Mouse (Mus musculus) retina, postnatal 1 day (tissue): ENCODE data around the gene Trank1.

Source experiments
- DNase-seq: peaks from one replicate; pipeline ENCODE4 v3.0.0-alpha.2; 2012

Gene Trank1

DNA sequence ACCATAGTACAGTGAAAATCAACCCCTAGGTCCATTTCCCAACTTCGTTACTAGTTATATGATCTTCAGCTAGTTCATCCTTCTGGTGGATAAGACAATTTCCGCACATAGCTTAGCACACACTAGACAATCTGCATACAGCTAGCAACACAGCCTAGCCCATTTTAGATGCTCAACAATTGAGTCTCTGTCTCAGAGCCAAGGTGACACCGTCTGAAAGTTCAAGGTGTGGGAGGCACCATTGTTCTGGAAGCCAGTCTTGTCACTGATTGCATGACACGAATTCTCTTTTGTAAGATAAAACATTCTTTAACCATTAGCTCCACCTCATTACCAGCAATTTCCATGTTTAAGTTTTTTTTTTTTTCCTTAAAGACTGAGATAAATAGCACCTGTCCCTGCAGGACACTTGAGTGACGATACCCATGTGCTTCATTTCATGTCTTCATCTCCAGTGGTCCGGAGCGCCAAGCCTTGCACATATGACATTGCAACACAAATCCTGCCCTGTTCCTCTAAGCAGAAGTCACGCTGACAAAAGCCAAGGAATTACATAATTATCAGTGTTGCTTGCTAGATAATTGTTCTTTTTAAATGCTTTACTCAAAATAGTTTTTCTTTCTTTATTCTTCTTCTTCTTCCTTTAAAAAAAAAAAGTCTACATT is 117.3 kb downstream of the Trank1 start:
- DNase-seq, result no peak

DNA sequence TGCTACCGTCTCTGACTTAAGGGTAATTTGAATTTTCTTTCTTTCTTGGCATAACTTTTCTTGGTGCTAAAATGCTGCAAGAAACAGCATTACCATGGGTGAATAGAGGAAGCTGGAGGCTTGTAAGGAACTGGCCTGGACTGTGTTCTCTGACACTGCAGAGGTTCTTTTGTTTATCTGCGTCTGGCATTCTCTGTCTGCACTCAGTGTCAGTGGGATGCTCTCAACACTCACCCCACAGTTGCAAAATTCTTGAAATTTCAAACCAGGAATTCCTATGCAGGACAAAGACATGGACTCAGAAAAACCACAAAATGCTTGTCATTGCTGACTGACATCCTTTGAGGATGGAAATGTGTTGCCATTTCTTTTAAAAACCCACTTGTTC is 117.8 kb downstream of the Trank1 start:
- DNase-seq, result no peak

DNA sequence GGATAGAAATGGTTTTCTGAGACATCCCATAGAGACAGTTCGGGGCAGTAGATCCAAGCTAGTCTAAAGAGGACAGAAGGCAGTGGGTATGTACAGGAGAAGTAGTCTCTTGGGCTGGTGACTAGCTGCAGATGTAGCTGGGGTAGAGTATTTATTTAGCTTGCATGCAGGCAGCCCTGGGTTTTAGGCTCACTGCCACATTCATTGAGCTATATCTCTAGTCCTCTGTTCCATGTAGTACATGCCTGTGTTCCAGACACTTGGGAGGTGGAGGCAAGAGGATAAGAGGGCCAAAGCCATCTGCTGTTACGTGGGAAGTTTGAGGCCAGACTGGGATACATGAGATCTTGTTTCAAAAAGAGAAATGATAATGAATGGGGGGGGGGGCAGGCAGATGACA is 123.9 kb downstream of the Trank1 start:
- no peak for DNase-seq

DNA sequence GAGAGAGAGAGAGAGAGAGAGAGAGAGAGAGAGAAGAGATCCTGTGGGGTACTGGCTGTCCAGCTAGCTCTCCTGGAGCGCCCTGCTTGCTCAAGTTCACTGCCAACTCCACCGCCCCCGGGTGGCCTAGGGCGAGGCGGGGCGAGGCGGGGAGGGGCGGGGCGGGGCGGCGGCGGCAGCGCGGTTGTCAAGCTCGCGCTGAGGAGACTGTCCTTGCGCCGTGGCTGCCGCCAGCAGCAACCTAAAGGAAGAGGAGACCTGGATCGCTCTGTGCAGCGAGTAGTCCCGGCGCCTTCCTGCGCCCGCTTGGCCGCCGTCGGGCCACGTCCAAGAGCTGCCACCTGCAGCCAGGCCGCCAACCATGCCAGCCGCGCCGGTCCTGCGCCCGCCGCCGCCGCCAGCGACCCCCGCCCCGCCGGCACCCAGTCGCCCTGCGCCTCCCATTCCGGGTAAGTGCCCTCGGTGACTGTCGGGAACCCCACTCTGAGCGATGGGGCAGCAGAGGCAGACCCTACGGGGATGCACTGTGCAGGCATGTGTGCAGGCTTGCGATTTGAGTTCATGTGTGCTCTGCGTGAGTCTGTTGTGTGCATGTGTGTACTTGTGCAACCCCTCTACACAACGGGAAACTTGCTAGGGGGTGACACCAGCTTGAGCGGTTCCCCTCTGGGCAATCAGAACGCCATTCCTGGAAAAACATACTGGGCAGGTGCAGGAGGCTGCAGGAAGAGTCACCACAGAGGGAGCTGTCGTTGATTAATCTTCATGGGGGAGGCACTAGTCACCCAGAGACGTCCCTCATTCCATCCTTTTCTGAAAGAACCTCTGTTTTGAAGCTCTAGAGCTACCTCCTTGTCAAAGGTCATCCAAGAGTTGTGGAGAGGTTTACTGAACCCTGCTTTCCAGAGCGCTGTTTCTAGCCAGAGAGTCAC is 127.6 kb downstream of the Trank1 start, which contains the start of gene Dclk3:
Gene Dclk3 (plus strand): TSS at position 178 of the 932 bp plus-strand sequence.
- DNase-seq, result peak; percentile 63

DNA sequence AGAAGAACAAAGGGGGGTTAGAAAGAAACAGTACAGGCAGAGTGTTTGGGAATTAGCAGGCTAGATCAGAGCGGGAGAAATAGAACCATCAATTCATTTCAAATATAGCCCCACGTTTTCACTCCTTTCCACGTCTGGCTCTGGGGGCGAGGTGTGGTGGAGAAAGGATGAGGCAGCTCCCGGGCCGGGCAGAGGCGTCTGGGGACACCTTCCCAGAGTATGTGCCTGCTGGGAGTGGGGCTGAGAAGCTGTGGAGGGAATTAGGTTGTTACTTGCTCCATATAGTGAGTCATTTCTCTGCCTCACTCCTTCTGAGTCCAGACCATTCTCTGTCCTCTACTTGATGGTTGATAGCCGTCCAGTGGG is 128.3 kb downstream of the Trank1 start:
- no peak for DNase-seq

DNA sequence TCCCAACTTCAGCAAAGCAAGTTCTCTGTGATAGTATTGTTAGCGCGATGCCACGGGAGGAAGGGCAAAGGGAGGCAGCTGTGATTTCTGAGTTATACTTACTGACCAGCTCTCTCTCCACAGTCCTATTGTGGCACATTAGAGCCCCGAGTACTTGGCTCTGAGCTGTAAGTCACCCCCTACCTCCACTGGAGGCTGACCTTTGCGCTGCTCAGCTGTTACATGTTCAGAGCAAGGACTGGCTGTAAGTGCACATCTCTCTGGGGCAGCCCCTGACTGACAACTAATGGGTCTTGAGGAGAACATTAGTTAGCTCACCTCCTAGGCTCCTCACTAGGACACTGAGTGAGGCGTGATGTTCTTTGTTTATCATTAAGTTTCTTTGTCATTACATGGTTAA is 128.9 kb downstream of the Trank1 start:
- DNase-seq, result no peak

DNA sequence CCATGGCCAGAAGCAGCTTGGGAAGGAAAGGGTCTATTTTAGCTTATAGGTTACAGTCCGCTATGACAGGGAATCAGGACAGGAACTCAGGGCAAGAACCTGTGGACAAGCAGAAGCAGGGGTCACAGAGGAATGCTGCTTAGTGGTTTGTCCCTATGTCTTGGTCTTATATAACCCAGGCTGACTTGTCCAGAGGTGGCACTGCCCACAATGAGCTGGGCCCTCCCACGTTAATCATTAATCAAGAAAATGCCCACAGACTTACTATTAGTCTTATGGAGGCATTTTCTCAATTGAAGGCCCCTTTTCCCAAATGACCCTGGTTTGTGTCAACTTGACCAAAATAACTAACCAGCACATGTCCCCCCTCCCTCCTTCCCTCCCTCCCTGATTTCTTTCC is 129.6 kb downstream of the Trank1 start:
- DNase-seq, result no peak
